Mouse (Mus musculus) lung, adult 2 months (tissue): Measurements from ENCODE around the gene Mreg.

ENCODE experiments used
- CTCF ChIP-seq: fragments of 200-500 bp; IDR thresholded peaks from 2 replicates; pipeline ENCODE4 v1.5.1; 2011; ENCODE audit warnings: mild to moderate bottlenecking, low read length, control low read depth; ENCODE audit not compliant: insufficient read depth
- POLR2A ChIP-seq: fragments of 200-500 bp; IDR thresholded peaks from 2 replicates; pipeline ENCODE4 v1.6.1; 2011; ENCODE audit warnings: low read depth, mild to moderate bottlenecking, control low read depth, low read length, borderline replicate concordance; ENCODE audit errors: extremely low read depth

DNA sequence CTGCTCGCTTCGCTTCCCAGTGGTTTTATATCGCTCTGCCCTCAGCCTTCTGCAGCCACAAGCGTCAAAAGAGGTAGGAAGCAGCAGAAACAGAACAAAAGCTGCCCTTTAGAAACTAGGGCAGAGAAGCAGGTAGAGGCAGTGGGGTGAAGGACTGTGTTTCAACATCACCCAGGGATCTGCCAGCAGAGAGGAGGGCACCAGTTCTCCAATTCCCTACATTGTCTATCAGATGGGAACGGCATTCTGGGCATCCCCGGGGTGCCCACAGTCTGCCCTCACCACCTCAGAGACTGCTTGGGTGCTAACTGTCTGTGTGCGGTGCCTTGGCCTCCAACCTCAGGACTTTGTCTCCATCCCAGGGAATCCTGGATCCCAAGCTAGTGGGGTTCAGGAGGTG, 32.2 kb downstream of the Mreg start:
- TF ChIP-seq CTCF = no peak
- TF ChIP-seq POLR2A = no peak
